Mouse (Mus musculus) CH12.LX (cell line): ENCODE results near the gene Cpz.

Experiments used
- CHD2 ChIP-seq: IDR thresholded peaks from 2 replicates; pipeline ENCODE4 v1.6.1; 2011; ENCODE audit warnings: low read length, improper control_type of control experiment
- CTCF ChIP-seq, 2 experiments: IDR thresholded peaks in 1 of 2; conservative IDR thresholded peaks in 1 of 2; 2 replicates each; pipeline ENCODE4 v1.5.1; 2011 to 2012; ENCODE audit warnings: low read depth in 2 of 2, low read length in 2 of 2, improper control_type of control experiment in 1 of 2, inconsistent platforms in 1 of 2, mild to moderate bottlenecking in 1 of 2, moderate library complexity in 1 of 2
- JUN ChIP-seq: IDR thresholded peaks from 2 replicates; pipeline ENCODE4 v1.6.1; 2011; ENCODE audit warnings: low read depth, mild to moderate bottlenecking, low read length, improper control_type of control experiment, moderate library complexity; ENCODE audit not compliant: insufficient read depth
- MAFK ChIP-seq: IDR thresholded peaks from 2 replicates; pipeline ENCODE4 v1.6.1; 2011; ENCODE audit warnings: low read length, improper control_type of control experiment; ENCODE audit not compliant: insufficient replicate concordance
- MAX ChIP-seq: IDR thresholded peaks from 2 replicates; pipeline ENCODE4 v1.6.1; 2011; ENCODE audit warnings: low read length, improper control_type of control experiment
- MAZ ChIP-seq: IDR thresholded peaks from 2 replicates; pipeline ENCODE4 v1.6.1; 2012; ENCODE audit warnings: low read depth, mild to moderate bottlenecking, inconsistent platforms, low read length, improper control_type of control experiment, moderate library complexity
- MEF2A ChIP-seq: IDR thresholded peaks from 2 replicates; pipeline ENCODE4 v1.6.1; 2014; ENCODE audit warnings: low read depth, mild to moderate bottlenecking, inconsistent platforms, low read length, improper control_type of control experiment, borderline replicate concordance
- MXI1 ChIP-seq: IDR thresholded peaks from 2 replicates; pipeline ENCODE4 v1.6.1; 2011; ENCODE audit warnings: mild to moderate bottlenecking, low read depth, low read length, improper control_type of control experiment
- NRF1 ChIP-seq: IDR thresholded peaks from 2 replicates; pipeline ENCODE4 v1.6.1; 2014; ENCODE audit warnings: low read depth, mild to moderate bottlenecking, inconsistent platforms, low read length, improper control_type of control experiment, moderate library complexity
- POLR2A ChIP-seq: IDR thresholded peaks from 2 replicates; pipeline ENCODE4 v1.6.1; 2011; ENCODE audit warnings: low read depth, mild to moderate bottlenecking, improper control_type of control experiment, low read length
- SIN3A ChIP-seq: IDR thresholded peaks from 2 replicates; pipeline ENCODE4 v1.6.1; 2012; ENCODE audit warnings: low read length, improper control_type of control experiment, inconsistent platforms
- USF1 ChIP-seq: IDR thresholded peaks from 2 replicates; pipeline ENCODE4 v1.6.1; 2014; ENCODE audit warnings: low read depth, mild to moderate bottlenecking, inconsistent platforms, low read length, improper control_type of control experiment

GRCm38 (mm10) chr5:35551855-35552837 is 26.6 kb upstream of the Cpz start:
- no peak for TF ChIP-seq SIN3A
- TF ChIP-seq MAX: no peak
- TF ChIP-seq POLR2A: no peak
- peak; percentile 61; the same call in 1 of the 2 replicates for TF ChIP-seq MAFK
- no peak for TF ChIP-seq CTCF (conservative IDR thresholded peaks at IDR 0.05 in 1 of 2, IDR thresholded peaks at IDR 0.05 in 1 of 2; ENCODE audit: low read depth in 2 of 2, low read length in 2 of 2)
- TF ChIP-seq MEF2A: no peak
- TF ChIP-seq USF1: no peak
- TF ChIP-seq NRF1: no peak
- TF ChIP-seq CHD2: no peak
- TF ChIP-seq MAZ: no peak
- TF ChIP-seq MXI1: no peak
- no peak for TF ChIP-seq JUN
